Mouse (Mus musculus) ES-E14 (cell line): ENCODE measurements at regions not wholly inside any gene's neighbourhood (a gene's known extent, or its start where the extent isn't known, plus 50 kb on each side); places are given as distances from the start of the nearest gene placed in this dataset.

Experiments used
- DNase-seq: peaks from one replicate; pipeline ENCODE4 v3.0.0-alpha.2; 2013; ENCODE audit warnings: low read depth, low spot score
- H3K27ac ChIP-seq: 2 replicates; pipeline ENCODE4 v1.5.1; 2012; ENCODE audit warnings: low read depth, mild to moderate bottlenecking, low read length, moderate library complexity, mixed read lengths; ENCODE audit not compliant: poor library complexity, insufficient read depth, severe bottlenecking
- H3K36me3 ChIP-seq: 2 replicates; pipeline ENCODE4 v1.6.1; 2012; ENCODE audit warnings: mild to moderate bottlenecking, low read length, moderate library complexity, mixed read lengths; ENCODE audit not compliant: control insufficient read depth, poor library complexity, insufficient read depth, severe bottlenecking
- H3K4me1 ChIP-seq, 2 experiments: fragments of 150-350 bp in 1 of 2; sonication (generic) in 1 of 2; 2 replicates each; pipeline ENCODE4 v1.6.1; 2012; ENCODE audit warnings: low read length in 2 of 2, mild to moderate bottlenecking in 1 of 2, mixed read lengths in 1 of 2; ENCODE audit not compliant: control insufficient read depth in 2 of 2, insufficient read depth in 2 of 2, poor library complexity in 1 of 2
- H3K4me3 ChIP-seq, 2 experiments: fragments of 150-350 bp in 1 of 2; sonication (generic) in 1 of 2; 2 replicates each; pipeline ENCODE4 v1.5.1; 2012; ENCODE audit warnings: low read length in 2 of 2, low read depth in 1 of 2, mild to moderate bottlenecking in 1 of 2, mixed read lengths in 1 of 2; ENCODE audit not compliant: insufficient read depth in 1 of 2, poor library complexity in 1 of 2, severe bottlenecking in 1 of 2
- H3K9ac ChIP-seq: 2 replicates; pipeline ENCODE4 v1.6.1; 2012; ENCODE audit warnings: low read depth, mild to moderate bottlenecking, low read length, mixed read lengths; ENCODE audit not compliant: poor library complexity, insufficient read depth, severe bottlenecking
- H3K9me3 ChIP-seq: fragments of 150-350 bp; sonication (generic); 2 replicates; pipeline ENCODE4 v1.6.1; 2012; ENCODE audit warnings: low read depth, mild to moderate bottlenecking, low read length; ENCODE audit not compliant: control insufficient read depth, insufficient read depth
- CHD2 ChIP-seq: IDR thresholded peaks from 2 replicates; pipeline ENCODE4 v1.6.1; 2014; ENCODE audit warnings: mild to moderate bottlenecking, low read depth, low read length, inconsistent platforms
- HCFC1 ChIP-seq: IDR thresholded peaks from 2 replicates; pipeline ENCODE4 v1.6.1; 2012; ENCODE audit warnings: low read length, inconsistent platforms, borderline replicate concordance; ENCODE audit not compliant: insufficient read depth
- MAFK ChIP-seq: IDR thresholded peaks from 2 replicates; pipeline ENCODE4 v1.6.1; 2014; ENCODE audit warnings: mild to moderate bottlenecking, low read depth, low read length, inconsistent platforms; ENCODE audit not compliant: insufficient read depth
- ZC3H11A ChIP-seq: IDR thresholded peaks from 2 replicates; pipeline ENCODE4 v1.6.1; 2012; ENCODE audit warnings: low read depth, mild to moderate bottlenecking, inconsistent platforms, low read length, borderline replicate concordance
- ZNF384 ChIP-seq: IDR thresholded peaks from 2 replicates; pipeline ENCODE4 v1.6.1; 2012; ENCODE audit warnings: low read depth, low read length, inconsistent platforms
- in situ Hi-C, 2 experiments: fragments of 600-800 bp; cut with MboI; formaldehyde crosslinking; loops; one replicate each; pipeline ENCODE4 v1.15.1; 2025; ENCODE audit warnings: low sequenced_read_pairs in 2 of 2, inconsistent platforms in 1 of 2; ENCODE audit not compliant: unreplicated experiment in 2 of 2

- TF ChIP-seq ZC3H11A (no peak), MAFK (0 out of 2 replicates have a peak, but pooled peaks have one; percentile 25)
- Histone ChIP-seq H3K9ac (no peak overlapping the region), H3K36me3 (no peaks in the 10 kb centered on the region), H3K9me3 (no peaks in the 10 kb centered on the region), H3K4me3 (no peak overlapping the region), H3K27ac (no peak overlapping the region), H3K4me1 (no peaks in the 10 kb centered on the region)
- in situ Hi-C loops: no loop called here
- no peak for DNase-seq
These were observed 847.4 kb downstream of the Tmem182 start for GRCm38 (mm10) chr1:41652646-41653427.

GRCm38 (mm10) chr1:41674086-41674485 is 868.7 kb downstream of the Tmem182 start:
- TF ChIP-seq MAFK (no peak), CHD2 (no peak), HCFC1 (no peak), ZC3H11A (no peak), ZNF384 (no peak)
- no peak overlapping the region for H3K4me3 ChIP-seq
- H3K9ac ChIP-seq: no peak overlapping the region
- H3K9me3 ChIP-seq: no peaks in the 10 kb centered on the region
- no peak for DNase-seq
- H3K27ac ChIP-seq: no peak overlapping the region
- in situ Hi-C loops: no loop called here
- H3K36me3 ChIP-seq: no peaks in the 10 kb centered on the region
- H3K4me1 ChIP-seq: no peaks in the 10 kb centered on the region

GRCm38 (mm10) chr1:41675345-41675744 is 869.9 kb downstream of the Tmem182 start:
- in situ Hi-C loops: no loop called here
- no peaks in the 10 kb centered on the region for H3K36me3 ChIP-seq
- no peak overlapping the region for H3K27ac ChIP-seq
- no peak overlapping the region for H3K9ac ChIP-seq
- no peaks in the 10 kb centered on the region for H3K9me3 ChIP-seq
- DNase-seq: no peak
- H3K4me1 ChIP-seq: no peaks in the 10 kb centered on the region
- H3K4me3 ChIP-seq: no peak overlapping the region
- no peak for TF ChIP-seq CHD2
- TF ChIP-seq ZC3H11A: no peak
- no peak for TF ChIP-seq ZNF384
- TF ChIP-seq HCFC1: no peak
- TF ChIP-seq MAFK: no peak

- in situ Hi-C loops: no loop called here
- DNase-seq: no peak
These were observed 900.3 kb downstream of the Tmem182 start for GRCm38 (mm10) chr1:41705692-41706091.

More at GRCm38 (mm10) chr1:41705692-41706091, 900.3 kb downstream of the Tmem182 start:
- no peaks in the 10 kb centered on the region for H3K4me1 ChIP-seq
- H3K9ac ChIP-seq: no peak overlapping the region
- H3K9me3 ChIP-seq: no peaks in the 10 kb centered on the region
- H3K4me3 ChIP-seq: no peak overlapping the region
- H3K36me3 ChIP-seq: no peaks in the 10 kb centered on the region
- H3K27ac ChIP-seq: no peak overlapping the region
- no peak for TF ChIP-seq MAFK
- no peak for TF ChIP-seq ZC3H11A
- TF ChIP-seq ZNF384: no peak
- no peak for TF ChIP-seq HCFC1
- no peak for TF ChIP-seq CHD2
